Mouse (Mus musculus) cortical plate, adult 2 months (tissue): ENCODE data around the gene Aebp2.

Experiments used
- CTCF ChIP-seq: fragments of 200-500 bp; IDR thresholded peaks from 2 replicates; pipeline ENCODE4 v1.5.1; 2011; ENCODE audit warnings: mild to moderate bottlenecking, control low read depth, low read length; ENCODE audit not compliant: insufficient read depth; ENCODE audit errors: extremely low read depth
- POLR2A ChIP-seq: fragments of 200-500 bp; IDR thresholded peaks from 2 replicates; pipeline ENCODE4 v1.6.1; 2011; ENCODE audit warnings: mild to moderate bottlenecking, low read length, control low read depth; ENCODE audit not compliant: insufficient read depth; ENCODE audit errors: extremely low read depth

DNA sequence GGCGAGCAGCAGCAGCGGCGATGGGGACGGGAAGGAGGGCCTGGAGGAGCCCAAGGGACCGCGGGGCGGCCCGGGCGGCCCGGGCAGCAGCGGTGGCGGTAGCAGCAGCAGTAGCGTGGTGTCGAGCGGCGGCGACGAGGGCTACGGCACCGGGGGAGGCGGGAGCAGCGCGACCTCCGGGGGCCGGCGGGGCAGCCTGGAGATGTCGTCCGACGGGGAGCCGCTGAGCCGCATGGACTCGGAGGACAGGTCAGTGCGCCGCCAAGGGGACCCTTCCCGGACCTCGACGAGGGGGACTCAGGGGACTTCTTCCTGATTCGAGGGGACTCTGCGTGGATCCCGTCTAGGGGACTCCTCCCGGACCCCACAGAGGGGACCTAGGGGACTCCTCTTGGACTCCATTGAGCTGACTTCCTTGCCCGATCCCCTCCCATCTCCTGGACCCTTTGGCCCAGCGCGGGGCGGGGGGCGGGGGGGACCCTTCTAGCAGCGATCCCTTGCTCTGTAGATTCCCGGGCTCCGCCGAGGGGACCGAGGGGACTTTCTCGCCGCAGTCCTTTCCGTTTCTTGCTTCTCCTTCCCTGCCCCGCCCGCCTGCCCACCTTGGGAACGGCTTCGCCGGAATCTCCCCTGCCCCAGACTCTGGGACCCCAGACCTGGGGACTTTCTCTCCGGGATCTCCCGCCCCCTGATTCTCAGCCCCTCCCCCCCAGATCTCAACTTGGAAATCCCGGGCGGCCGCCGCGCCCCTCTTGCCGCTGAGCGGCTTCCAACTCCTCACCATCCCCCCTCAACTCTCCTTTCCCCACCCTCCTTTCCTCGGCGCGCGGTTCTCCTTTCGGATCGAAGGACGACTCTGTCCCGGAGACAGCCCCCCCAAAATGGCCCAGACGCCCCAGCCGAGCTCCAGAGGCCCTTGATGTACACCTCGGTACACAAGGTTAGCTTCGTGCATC is 1.9 kb downstream of the Aebp2 start:
- TF ChIP-seq POLR2A (no peak), CTCF (no peak)
